Mouse (Mus musculus) gastrocnemius, postnatal 14 days (tissue): ENCODE data around the gene Thnsl2. TPM values are rescaled to one million over a fixed set of nuclear protein-coding genes. Genes with fewer than 3 reads are reported as not detected.
A peak's percentile ranks its signal among the peaks of the same experiment; 100 is the strongest.

Experiments
- DNase-seq: peaks from one replicate; pipeline ENCODE4 v3.0.0; 2021; ENCODE audit warnings: mixed read lengths
- intact Hi-C: fragments of 180-260 bp; cut with DNase I; formaldehyde crosslinking; loops from one replicate; pipeline ENCODE4 v1.15.1; 2025; ENCODE audit warnings: low total_unique reads
- total RNA-seq, 2 experiments: library from RNA; stranded (reverse); gene quantifications; 2 replicates each; pipeline ENCODE4 v1.2.3; 2021

Gene Thnsl2
- total RNA-seq, 2 experiments from 2014 or later = 5.9 to 6.2 TPM

DNA sequence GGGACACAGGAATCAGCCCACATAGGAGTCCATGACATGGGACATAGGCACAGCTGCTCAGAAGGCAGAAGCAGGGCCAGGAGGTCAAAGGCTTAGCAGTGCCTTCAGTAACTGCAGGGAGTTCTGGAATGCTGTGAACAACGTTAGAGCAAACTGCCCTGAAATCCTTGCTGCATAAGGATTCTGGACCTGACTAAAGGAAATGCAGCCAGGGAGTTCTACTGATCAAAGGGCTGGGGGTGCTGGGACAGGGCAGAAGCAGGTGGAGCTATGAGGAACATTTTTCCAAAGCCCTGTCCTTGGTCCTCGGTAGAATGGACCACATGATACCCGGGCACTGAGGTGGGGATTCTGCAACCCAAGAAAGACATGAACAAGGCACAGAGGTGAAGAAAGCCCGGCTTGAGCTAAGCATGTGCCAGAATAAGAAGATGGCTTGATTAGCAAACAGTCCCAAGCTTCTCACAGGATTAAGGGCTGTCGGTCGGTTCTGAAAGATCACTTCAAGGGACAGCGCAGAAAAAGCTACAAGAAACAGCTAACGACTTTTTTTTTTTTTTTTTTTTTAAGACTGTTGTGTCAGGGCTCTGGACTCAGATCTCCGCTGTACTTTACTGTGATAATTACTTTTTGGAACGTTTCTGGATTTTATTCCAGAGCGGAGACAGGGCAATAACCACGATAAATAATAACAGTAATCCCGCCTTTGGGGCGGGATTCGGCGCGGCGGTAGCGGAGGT is 915 bp downstream of the Thnsl2 start:
- intact Hi-C loops = no loop called here
- no peak for DNase-seq

DNA sequence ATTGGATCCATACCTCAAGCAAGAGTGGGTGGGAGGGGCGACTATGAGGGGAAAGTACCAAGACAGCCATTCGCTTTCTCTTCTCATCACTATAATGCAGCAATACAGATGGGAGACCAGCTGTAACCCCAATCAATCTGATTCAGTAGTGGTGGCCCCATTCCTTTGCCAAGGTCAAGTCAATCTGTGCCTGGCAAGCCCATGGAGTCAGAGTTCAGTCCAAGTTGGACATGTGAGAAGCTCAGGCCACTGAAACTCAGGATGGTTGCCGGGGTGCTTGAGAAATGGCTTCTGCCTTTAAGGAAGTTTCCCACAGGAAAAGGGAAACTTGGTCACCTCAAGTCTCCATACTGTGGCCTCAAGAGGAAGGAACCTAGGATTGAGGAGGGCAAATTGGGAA is 9.2 kb downstream of the Thnsl2 start:
- intact Hi-C loops = no loop called here
- no peak for DNase-seq

DNA sequence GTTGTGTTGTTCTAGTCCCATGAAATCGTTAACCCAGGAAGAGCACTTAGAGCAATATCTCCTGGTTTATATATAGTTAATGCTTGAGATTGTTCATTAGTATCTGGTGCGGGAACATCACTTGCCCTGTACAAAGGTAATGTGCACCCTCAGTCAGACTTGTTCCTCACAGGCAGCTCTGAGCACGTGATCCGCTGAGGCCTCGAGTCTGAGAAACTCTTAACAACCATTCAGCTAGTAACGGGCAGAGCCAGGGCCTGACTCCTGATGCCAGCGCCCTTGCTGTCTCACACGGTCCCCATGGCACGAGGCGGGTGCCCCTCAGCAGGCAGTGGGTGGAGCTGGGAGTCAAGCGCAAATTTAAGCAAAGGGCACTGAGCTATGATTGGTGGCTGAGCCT is 10.7 kb downstream of the Thnsl2 start:
- intact Hi-C loops = no loop called here
- DNase-seq = no peak

DNA sequence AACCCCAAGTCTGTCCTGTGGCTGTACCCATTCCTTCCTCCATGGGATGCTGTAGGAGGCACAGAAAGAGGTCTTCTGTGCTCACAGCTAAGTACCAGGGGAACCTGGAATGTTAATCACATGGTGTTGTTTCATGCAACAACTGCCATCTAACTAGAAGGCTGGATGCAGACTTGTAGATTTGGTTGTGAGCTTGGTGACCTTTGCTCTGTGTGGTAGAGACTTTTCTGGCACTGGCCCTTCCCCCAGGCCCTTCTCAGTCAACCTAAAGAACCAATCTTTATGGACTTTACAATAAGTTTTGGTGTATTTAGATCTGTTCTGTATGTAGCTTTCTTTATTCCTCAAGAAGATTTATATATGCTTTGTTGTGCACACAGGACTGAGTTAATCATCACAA is 13.2 kb downstream of the Thnsl2 start:
- intact Hi-C loops = no loop called here
- DNase-seq = no peak

DNA sequence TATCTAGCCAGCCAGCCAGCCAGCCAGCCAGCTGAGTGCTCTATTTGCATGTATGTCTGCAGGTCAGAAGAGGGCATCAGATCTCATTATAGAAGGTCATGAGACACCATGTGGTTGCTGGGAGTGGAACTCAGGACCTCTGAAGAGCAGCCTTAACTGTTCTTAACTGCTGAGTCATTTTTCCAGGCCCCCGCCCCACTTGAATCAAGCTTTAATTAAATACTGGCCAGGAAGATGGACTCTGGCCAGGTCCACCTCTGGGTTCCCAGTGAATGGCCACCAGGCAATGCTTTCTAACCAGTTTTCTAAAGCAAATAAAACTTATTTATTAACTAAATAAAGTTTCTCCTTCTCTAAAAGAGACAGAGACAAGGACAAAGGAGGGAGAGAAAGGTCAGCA is 14.0 kb downstream of the Thnsl2 start:
- intact Hi-C loops = no loop called here
- no peak for DNase-seq

DNA sequence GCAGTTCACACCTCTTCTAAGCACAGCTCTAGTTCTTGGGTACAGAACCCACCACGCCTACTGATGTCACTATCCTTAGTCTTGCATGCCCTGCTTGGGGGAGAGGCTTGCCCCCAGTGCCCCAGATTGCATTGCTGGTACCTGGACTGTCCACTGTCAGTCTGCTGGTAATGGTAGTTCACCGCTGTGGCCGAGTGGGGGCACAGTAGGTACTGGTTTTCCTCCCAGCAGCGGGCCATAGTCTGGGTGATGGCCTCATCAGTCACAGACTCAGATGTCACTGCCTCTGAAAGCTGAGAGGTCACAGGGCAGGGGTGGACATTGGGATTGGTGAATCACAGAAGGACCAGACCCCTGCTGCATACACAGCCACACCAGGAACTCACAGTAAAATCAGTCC is 15.2 kb downstream of the Thnsl2 start:
- no peak for DNase-seq
- intact Hi-C loops = loop anchor here (5.0 kb wide), 1 partner anchor 102 kb away; no protein-coding TSS in a partner anchor

DNA sequence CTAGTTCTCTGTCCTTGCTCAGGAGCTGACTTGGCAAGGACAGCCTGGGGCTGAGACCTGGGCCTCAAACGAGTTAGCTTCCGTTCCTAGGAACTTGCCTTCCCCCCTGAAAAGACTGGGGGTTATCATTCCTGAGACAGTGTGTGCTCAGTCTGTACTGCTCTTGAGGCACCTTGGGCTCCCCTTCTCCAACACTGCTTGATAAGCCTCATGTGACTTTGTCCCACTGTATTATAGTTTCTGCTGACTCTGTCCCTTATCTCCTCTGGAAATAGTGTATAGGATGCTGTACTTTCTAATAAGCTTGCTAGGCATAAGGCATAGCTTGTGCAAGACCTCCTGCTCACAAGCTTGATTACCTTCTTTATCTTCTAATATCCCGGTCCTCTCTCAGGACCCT is 17.9 kb downstream of the Thnsl2 start:
- intact Hi-C loops = loop anchor here (5.0 kb wide), 1 partner anchor 99 kb away; no protein-coding TSS in a partner anchor
- no peak for DNase-seq

DNA sequence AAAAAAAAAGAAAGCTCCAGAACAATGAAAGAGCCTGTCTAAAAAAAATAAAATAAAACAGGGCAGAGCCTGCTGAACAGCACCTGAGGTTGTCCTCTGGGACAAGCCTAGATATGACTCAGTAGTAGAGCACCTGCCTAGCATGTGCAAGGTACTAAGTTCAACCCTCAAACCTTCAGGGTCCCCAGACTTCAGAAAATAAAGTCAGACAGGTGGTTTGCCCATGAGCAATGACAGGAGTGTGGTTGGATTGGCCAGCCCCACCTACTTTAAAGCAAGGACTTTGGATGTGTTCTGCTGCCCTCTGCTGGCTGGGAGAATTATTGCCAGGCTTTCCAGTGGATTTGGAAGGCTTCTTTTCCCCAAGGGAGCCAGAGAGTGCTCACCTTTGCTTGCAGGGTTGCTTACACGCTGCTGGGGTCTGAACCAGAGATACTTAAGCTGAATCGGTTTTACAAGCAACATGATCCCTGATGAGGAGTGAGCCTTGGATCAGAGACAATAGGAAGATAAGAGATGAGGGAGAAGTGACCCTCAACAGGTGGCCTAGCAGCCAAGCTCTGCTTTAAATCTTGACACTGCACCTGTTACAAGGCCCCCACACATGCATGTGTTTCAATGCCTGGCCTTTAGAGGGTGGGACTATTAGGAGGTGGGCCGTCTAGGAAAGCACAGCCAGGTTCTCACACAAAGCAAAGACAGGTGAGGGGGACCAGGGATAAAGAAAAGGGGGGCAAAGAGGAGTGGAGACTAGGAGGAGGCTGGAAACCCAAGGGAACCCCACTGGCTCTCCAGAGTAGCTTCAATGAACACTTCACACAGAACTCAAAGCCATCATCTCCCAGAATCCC is 19.0 kb downstream of the Thnsl2 start:
- peak; percentile 58 for DNase-seq
- intact Hi-C loops = loop anchor here (2.0 to 5.0 kb wide), 2 partner anchors 98 to 172 kb away; no protein-coding TSS in a partner anchor

DNA sequence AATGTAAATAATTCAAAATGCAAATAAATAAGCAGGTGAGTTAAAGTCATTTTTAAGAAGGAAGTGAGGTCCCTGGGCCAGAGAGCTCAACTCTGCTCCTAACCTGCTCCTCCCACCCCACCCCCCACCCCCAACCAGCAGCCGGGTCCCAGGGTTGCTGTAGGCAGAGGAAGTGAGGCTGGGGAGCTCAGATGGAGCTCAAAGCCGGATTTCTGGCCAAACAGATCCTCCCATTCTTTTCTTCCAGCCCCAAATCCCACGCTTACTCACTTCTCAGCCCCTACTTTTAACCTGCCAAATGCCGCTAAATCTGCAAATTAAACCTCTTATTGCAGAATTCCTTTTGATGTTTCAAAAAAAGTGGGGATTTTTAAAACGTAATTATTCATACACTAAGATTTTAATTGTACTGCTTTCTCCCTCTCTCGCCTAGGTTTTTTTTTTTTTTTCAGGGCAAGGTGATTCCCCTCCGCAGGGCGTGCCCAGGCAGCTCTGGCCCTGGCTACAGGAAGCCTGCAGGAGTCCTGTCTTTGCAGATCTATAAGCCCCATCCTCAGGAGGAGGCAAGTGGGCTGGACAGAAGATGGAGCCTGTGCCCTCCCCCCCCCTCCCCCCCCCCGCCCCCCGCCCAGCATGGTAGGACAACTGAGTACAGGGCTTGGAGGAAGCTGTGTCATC is 24.5 kb downstream of the Thnsl2 start:
- intact Hi-C loops = loop anchor here (5.0 kb wide), 1 partner anchor 157 kb away; no protein-coding TSS in a partner anchor
- no peak for DNase-seq

DNA sequence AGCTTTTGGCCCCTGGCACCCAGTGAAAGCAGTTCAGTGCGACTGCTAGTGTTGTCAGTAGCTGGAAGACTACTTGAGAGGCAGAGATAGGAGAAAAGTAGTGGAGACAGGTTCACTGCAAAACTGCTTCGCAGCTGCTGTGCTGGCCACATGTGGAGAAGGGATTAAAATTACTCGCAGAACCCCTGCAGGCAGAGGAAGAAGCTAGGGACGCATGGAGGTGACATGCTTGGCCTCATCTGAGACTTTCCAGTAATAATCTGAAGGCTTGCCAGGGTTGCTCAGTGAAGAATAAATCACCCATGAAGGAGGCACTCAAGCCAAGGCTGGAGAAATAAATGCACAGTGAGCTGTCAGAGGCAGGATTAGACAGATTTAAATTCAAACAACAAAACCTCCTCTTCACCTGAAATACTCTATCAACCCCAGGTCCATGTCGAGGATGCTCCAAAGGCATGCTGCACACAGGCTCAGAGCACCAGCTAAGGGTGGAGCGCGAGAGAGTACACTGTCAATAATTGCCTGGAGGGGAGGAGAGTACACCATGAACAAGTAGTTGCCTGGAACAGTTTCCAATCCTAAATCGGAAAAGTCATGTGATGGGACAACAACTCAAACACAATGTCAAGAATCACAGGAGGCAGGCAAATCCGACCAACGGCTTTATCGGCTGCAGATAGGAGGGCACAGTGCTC is 32.7 kb downstream of the Thnsl2 start:
- intact Hi-C loops = no loop called here
- no peak for DNase-seq

DNA sequence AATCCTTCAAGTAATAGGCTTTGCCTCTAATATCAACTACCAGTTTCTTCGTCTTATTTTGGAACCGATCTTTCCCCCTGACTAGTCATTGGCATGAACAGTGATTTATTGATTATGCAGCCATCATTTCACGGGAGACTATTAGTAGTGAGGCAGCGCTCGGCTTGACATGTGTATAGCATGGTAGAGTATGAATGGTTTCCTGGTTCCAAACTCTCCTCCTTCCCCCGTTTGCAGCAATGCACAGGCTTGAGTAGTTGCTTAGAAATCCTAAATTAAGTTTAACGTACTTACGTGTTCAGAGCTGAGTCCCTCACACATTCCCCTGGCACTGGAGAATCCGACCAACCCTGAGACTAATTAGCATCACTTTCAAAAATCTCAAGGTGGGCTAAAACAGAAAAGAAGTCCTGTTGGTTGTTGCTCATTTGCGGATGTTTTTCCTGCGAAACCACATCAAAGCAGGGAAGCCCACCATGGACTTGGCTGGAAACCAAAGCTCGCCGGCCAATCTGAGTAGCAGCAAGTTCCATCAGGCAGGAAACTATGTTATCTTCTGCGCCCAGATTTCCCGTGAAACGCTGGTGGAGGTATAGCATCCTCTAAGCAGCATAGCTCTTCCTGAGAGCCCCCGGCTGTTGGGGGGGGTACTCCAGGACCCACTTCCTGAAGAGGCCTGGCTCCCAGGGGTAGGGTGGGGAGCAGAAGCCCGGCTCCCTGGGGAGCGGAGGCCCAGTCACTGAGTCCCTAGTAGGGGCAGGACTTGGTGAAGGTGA is 37.9 kb downstream of the Thnsl2 start:
- no peak for DNase-seq
- intact Hi-C loops = no loop called here

DNA sequence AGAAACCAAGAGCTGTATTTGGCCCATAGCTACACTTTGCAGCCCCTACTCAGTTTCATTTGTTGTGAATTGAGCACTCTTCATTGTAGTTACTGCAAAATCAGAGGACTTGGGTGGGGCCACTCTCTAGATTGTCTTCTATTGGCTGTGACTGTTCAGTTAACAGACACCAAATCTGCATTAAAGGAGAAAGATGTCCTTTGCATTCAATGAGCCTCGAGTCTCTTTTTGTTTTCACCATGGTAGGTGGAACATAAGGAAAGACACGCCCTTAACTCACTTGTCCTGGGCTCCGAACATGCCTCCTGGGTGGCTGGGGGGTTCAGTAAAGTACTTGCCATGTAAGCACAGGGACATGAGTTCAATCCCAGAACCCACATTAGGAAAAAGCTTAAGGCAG is 48.1 kb downstream of the Thnsl2 start:
- intact Hi-C loops = no loop called here
- DNase-seq = no peak

DNA sequence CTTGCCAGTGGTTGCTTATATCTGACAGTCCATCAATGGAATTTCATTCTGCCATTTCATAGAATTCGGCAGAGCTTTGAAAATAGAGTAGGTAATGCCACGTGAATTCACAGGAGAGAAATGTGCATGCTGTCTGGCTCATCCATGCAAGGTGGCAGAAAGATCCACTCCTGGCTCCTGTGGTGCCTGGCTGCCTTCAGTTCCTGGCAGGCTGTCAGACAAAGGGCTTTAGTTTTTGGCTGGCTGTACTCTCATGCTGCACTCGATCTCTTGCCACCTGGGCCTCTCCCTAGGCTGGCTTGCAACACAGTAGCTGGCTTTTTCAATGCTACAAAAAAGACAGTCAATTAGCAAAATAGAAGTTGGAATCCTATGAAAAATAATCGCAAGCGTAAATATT is 49.5 kb downstream of the Thnsl2 start:
- intact Hi-C loops = no loop called here
- peak; percentile 6 for DNase-seq

DNA sequence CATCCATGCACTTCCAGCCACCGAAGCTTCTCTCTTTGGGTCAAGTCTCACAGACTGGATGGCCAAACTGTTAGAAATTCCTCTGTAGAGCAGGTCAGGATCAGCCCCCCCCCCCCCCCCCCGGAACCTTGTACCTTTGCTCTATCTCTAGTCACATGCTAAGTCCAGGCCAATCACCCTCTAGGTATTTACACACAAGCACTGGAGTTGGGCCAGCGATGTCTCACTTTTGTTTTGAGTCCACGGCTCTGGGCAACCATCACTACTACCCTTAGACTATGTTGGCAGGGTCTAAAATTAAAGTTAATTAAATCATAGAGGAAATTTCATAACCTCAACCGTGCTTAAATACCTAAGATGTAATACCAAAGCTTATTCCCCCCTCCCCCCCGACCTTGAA is 50.6 kb downstream of the Thnsl2 start:
- DNase-seq = no peak
- intact Hi-C loops = no loop called here

DNA sequence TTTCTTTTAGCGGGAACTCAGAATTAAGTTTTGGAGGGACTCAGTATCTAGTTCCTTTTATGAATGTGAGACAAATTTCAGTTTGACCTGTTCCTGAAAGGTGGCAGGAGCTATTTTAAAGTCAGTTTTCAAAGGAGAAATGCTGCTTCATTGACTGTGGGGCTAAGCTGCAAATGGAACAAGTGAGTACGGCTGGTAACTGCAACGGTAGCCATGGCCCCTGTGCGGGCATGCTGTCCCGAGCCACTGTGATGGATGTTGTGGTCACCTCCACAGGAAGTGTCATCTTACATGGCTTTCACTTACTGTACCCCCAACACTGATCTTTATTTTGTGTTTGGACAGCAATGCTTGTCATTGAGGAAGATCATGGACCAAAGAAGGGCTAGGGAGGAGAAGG is 53.8 kb downstream of the Thnsl2 start:
- no peak for DNase-seq
- intact Hi-C loops = no loop called here

DNA sequence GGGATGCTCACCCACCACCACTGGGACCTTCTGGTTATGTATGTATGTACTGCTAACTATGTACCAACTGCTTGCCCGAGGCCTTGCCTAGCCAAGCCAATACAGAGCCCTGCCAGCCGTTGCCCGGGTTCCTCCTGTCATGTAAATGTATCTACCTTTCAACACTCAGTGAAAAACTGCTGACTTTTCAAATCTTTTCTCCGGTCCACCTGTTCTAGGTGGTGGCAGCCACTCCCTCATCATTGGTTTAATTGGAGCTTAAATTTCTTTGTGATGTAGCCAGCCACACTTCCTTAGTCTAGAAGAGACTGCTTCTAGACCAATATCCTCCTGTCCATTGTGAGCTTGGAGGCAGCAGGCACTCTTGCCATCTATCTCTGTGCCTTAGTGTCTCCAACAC is 54.5 kb downstream of the Thnsl2 start:
- intact Hi-C loops = no loop called here
- no peak for DNase-seq

DNA sequence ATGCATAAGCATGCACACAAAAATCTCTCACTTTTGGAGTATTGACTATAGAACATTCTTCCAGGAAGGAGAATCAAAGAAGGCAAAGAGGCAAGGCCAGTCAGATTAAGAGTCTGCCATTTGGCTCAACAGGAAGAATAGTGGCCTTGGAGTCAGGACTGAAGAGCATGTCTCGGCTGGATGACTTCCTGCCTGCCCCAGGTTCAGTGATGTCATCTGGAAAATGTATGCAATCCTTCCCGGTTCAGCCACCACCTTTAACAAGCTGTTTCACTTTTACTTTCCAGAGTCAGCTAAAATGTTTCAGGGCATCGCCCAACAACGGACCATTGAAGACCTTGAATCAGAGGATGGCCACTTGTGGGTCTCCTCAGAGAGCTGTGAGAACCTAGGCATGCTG is 55.2 kb downstream of the Thnsl2 start:
- DNase-seq = no peak
- intact Hi-C loops = no loop called here

DNA sequence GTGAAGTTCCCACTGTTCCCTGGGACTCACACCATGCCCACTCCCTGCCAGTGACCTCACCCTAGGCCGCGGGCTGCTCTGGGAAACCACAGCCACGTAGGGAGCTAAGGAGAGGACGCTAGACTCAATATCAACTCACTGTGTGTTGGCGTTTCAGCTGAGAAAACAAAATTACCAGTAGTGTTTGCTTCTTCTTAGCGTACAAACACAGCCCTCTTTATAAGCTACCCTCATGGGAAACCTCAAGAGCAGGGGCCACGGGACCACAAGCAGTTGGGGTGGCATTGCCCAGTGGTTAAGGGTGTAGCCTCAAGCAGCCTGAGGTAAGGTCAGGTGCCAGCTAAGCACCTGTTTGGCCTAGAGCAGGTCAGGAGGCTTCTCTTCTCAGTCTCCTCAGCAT is 60.8 kb downstream of the Thnsl2 start:
- DNase-seq = no peak
- intact Hi-C loops = no loop called here

DNA sequence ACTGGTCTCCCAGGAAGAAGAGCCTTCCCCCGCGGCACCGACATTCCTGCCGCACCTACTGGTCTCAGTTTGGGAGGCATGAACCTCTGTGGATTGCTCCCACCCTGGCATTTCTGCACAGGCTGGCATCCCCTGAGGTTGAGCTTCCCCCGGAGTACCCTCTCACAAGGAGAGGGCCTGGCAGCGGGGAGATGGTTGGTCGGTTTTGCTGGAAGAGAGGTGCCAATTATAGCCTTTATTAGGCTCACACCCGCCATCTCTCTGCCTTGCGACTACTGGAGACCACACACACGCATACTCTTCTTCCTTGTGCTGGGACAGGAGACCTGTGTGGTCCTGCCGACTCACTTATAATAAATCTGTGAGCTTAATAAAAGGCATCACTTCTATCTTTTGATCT is 62.2 kb downstream of the Thnsl2 start:
- intact Hi-C loops = no loop called here
- no peak for DNase-seq
